Comparison of ENCODE assay signal across 23 mouse cellular contexts in the genomic region with DNA sequence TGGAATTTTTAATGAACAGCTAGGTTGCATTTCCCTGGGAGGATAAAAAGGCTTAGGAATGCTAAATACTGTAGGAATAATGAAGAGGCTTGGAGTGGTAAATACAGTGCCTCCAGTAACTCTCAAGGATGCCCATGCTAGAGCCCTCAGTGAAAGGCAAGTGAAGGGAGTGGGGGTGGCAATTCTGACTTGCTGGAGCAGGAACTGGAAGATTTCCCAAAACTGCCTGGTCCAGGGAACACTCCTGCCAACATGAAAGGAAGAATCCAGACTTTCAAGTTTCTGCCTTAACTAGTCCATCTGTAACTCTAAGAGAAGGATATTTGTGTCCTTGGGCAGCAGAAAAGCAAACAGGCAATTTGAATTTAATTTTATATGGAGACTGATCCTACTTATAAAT. TPM values are rescaled to one million over a fixed set of nuclear protein-coding genes. Genes with fewer than 3 reads are reported as not detected.
DNase-seq lines count a peak whose midpoint lies in the region; ATAC-seq lines count a peak whose summit lies in the region.
"Had no signal": no experiment of that assay in that cellular context is flagged by ENCODE, and none has a peak within 500 bp of the region (broad histone marks: within the 10 kb centered on the region; RNA-seq: fewer than 3 reads in every experiment).

No protein-coding gene starts in this region.

- no peaks in the 10 kb centered on the region for H3K9me3 ChIP-seq in kidney, embryonic 14.5 days (ENCODE audit: control insufficient read depth, low read length)
- H3K9me3 ChIP-seq: megakaryocyte, embryonic 14.5 days had no signal

- no peaks in the 10 kb centered on the region for H3K27me3 ChIP-seq in kidney, embryonic 14.5 days (ENCODE audit: control insufficient read depth, insufficient read depth, low read length)
- H3K27me3 ChIP-seq: megakaryocyte, embryonic 14.5 days; neural tube, embryonic 13.5 days had no signal

- no peak overlapping the region for H3K27ac ChIP-seq in kidney, embryonic 14.5 days (ENCODE audit: low read depth, low read length)
- H3K27ac ChIP-seq: hindbrain, postnatal 0 days; neural tube, embryonic 13.5 days had no signal

- H3K36me3 ChIP-seq in kidney, embryonic 14.5 days (ENCODE audit: control insufficient read depth, insufficient read depth, low read length): no peaks in the 10 kb centered on the region
- H3K36me3 ChIP-seq: neural tube, embryonic 13.5 days had no signal

- H3K4me2 ChIP-seq in kidney, embryonic 14.5 days (replicated peaks; ENCODE audit: low read depth, low read length): no peak overlapping the region
- H3K4me2 ChIP-seq: neural tube, embryonic 13.5 days had no signal

- no peak overlapping the region for H3K9ac ChIP-seq in kidney, embryonic 14.5 days (ENCODE audit: low read depth, low read length)
- H3K9ac ChIP-seq: liver, postnatal 0 days; neural tube, embryonic 13.5 days had no signal

- H3K4me3 ChIP-seq in kidney, embryonic 14.5 days (ENCODE audit: low read length): no peak overlapping the region
- H3K4me3 ChIP-seq: megakaryocyte, embryonic 14.5 days; neural tube, embryonic 13.5 days had no signal

- peak; percentile 22 to 41 for DNase-seq in layer of hippocampus, adult 18-20 months (ENCODE audit: low spot score in 2 of 2)
- DNase-seq in layer of hippocampus, adult 9-10 months (ENCODE audit: low spot score): no peak
- peak; percentile 30 for DNase-seq in brain, embryonic 18.5 days (ENCODE audit: low read depth, low spot score)
- peak; percentile 40 to 56 for DNase-seq in frontal cortex, postnatal 36 days (ENCODE audit: low spot score in 2 of 2)
- DNase-seq in right cerebral cortex, postnatal 14 days: peak; percentile 8
- DNase-seq: cerebellum, adult 9-10 months; kidney, adult 11 months; kidney, postnatal 10 days; liver, postnatal 0 days; midbrain, embryonic 14.5 days had no signal

- no peaks in the 10 kb centered on the region for H3K4me1 ChIP-seq in kidney, embryonic 14.5 days (ENCODE audit: control insufficient read depth, insufficient read depth, low read length)
- H3K4me1 ChIP-seq: megakaryocyte, embryonic 14.5 days; neural tube, embryonic 13.5 days had no signal

- no peak for ATAC-seq in kidney, embryonic 14.5 days (ENCODE audit: low FRiP score, low TSS enrichment)
- no peak for ATAC-seq in CD4-positive, CD25-positive, alpha-beta regulatory T cell, adult 4 months
- ATAC-seq: hindbrain, postnatal 0 days; liver, postnatal 0 days had no signal

RNA-seq across cellular contexts. Expression of gene Npffr2, which starts 34.2 kb away (rescaled TPM):
- total RNA-seq in layer of hippocampus, adult 18-20 months (2021): not detected
- polyA plus RNA-seq in kidney, embryonic 14.5 days (2014; fragmentation: Nextera tagmentation; extraction: Ambion mirVana): not detected in 2 replicates
- polyA plus RNA-seq in CD4-positive, CD25-positive, alpha-beta regulatory T cell, adult 4 months (2017; shearing (Covaris generic)): not detected
- total RNA-seq: adrenal gland, adult 18-20 months; adrenal gland, postnatal 4 days; gastrocnemius, adult 18-20 months; gastrocnemius, postnatal 4 days; hematopoietic stem cell, adult 5-6 weeks; liver, adult 2 months had no signal
- polyA plus RNA-seq: C2C12; heart, embryonic 16.5 days; hindbrain, postnatal 0 days; liver, adult 2 months; liver, postnatal 0 days had no signal
